Mouse (Mus musculus): Measurements from ENCODE around the gene Synj1.

DNA sequence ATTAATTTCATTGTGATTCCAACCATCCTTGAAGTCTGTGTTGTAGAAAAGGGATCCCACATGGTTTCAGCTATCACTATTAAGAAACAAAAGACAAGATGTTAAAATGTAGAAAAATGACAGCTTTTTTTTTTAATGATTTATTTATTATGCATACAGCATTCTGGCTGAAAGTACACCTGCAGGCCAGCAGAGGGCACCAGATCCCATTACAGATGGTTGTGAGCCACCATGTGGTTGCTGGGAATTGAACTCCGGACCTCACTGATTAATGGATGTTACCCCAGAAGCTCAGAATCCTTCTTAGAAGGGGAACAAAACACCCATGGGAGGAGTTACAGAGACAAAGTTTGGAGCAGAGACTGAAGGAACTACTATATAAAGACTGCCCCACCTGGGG is 12.3 kb upstream of the Synj1 start:
- TF ChIP-seq POLR2A (IDR thresholded peaks at IDR 0.05; ENCODE audit: extremely low read depth, insufficient read depth, low read length) (no peak), CTCF (IDR thresholded peaks at IDR 0.05; ENCODE audit: low read depth, low read length) (peak; percentile 48; the same call in 1 of the 2 replicates)

All from liver, adult 2 months (tissue).